Mouse (Mus musculus): ENCODE data around the gene Sycp3. TPM values are rescaled to one million over a fixed set of nuclear protein-coding genes. Genes with fewer than 3 reads are reported as not detected.

Gene Sycp3
- polyA plus RNA-seq, 1 experiment from 2014 or later = not detected

DNA sequence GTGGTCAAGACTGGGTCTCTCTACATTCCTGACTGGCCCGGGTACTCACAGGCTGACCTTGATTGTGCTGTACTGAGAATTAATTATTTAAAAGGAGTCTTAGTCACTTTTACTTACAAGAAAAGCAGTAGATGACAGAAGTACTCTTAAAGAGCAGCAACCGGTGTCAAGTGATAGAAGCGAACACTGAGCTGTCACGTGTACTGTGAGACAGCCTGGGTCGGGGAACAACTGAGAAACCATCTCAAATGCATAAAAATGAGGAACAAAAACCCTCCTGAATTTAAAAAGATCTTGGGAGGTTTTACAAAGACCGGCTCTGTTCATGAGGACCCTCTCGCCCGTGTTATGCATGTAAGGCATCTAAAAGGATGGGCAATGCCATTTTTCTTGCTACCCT is 33.3 kb downstream of the Sycp3 start:
- H3K36me3 ChIP-seq (ENCODE audit: control insufficient read depth, insufficient read depth, low read length) = no peaks in the 10 kb centered on the region
- WGBS = 81% methylated on average over 8 of the region's 8 CpGs
- no peak for DNase-seq (ENCODE audit: low spot score)
- no peaks in the 10 kb centered on the region for H3K4me1 ChIP-seq (replicated peaks; ENCODE audit: control insufficient read depth, insufficient read depth, low read length)
- H3K4me3 ChIP-seq (ENCODE audit: low read depth, low read length) = no peak overlapping the region
- H3K27me3 ChIP-seq (replicated peaks; ENCODE audit: control insufficient read depth, insufficient read depth, low read length) = no peaks in the 10 kb centered on the region
- H3K27ac ChIP-seq (ENCODE audit: low read depth, low read length) = no peak overlapping the region
- H3K9ac ChIP-seq (ENCODE audit: low read depth, low read length) = no peak overlapping the region
- no peak for ATAC-seq (replicated peaks; ENCODE audit: low FRiP score)
- H3K4me2 ChIP-seq = no peak overlapping the region
- H3K9me3 ChIP-seq (ENCODE audit: control insufficient read depth, low read length) = no peaks in the 10 kb centered on the region

DNA sequence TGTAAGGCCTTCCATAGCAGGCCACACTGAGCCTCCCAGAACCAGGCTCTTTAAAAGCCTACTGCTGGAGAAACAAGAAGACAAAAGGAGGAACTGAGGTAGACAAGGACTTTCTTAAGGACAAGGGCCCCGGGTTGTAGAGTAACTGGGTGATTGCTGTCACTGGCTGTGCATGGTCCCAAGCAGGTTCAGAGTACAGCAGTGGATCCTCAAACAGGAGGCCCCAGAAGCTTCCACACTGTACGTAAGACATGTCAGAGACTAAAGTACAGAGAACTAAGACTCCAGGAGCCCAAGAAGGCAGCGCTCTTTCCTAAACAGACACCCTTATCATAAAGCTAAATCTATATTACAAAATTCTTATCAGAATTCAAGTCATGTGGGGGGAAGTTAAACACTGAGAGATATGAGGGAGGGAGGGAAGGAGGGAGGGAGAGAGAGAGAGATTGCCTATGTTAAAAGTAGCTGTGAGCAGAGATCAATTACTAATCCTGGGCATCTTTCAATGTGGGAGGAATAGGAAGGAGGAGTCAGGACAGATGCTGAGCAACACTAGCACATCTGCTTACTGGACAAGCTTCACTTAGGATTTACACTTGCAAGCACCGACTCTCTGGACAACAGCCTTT is 35.7 kb downstream of the Sycp3 start:
- DNase-seq (ENCODE audit: low spot score) (no peak), ATAC-seq (replicated peaks; ENCODE audit: low FRiP score) (no peak)
- Histone ChIP-seq H3K4me2 (no peak overlapping the region), H3K27ac (ENCODE audit: low read depth, low read length) (no peak overlapping the region), H3K4me1 (replicated peaks; ENCODE audit: control insufficient read depth, insufficient read depth, low read length) (no peaks in the 10 kb centered on the region), H3K36me3 (ENCODE audit: control insufficient read depth, insufficient read depth, low read length) (no peaks in the 10 kb centered on the region), H3K4me3 (ENCODE audit: low read depth, low read length) (no peak overlapping the region), H3K27me3 (replicated peaks; ENCODE audit: control insufficient read depth, insufficient read depth, low read length) (no peaks in the 10 kb centered on the region), H3K9ac (ENCODE audit: low read depth, low read length) (no peak overlapping the region), H3K9me3 (ENCODE audit: control insufficient read depth, low read length) (no peaks in the 10 kb centered on the region)
- WGBS = 74% methylated on average over 4 of the region's 4 CpGs

DNA sequence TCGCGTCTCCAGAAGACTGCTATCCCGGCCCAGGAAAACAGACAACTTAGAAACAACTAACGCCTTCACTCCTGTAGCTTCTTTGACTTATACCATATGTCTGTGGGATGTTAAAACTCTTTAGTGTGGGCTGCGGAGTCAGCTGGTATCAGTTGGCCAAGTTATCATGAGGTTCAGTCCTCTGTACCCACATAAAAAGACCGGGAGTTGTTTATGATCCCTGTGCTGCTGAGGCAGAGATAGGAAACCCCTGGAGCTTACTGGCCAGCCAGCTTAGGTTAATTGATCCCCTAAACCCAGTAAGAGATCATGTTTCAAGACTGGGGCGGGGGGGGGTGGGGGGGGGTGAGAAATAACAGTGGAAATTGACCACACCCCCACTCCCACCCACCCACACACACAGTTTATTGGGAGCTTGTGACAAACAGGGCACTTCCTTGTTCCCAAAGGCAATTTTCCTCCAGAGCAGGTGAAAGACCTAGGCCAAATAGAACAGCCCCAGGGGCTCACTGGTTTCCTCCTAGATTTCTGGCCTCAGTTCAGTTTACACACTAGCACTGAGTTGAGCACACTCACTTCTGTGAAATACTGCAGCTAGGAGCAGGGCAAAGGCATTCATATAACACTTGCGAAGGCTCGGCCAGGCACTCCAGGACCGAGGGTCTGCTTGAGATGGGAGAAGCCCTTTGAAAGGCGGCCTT is 37.6 kb downstream of the Sycp3 start:
- no peak for ATAC-seq (replicated peaks; ENCODE audit: low FRiP score)
- no peak overlapping the region for H3K9ac ChIP-seq (ENCODE audit: low read depth, low read length)
- no peak for DNase-seq (ENCODE audit: low spot score)
- H3K27ac ChIP-seq (ENCODE audit: low read depth, low read length) = no peak overlapping the region
- H3K4me3 ChIP-seq (ENCODE audit: low read depth, low read length) = no peak overlapping the region
- WGBS = 55% methylated on average over 11 of the region's 11 CpGs
- H3K27me3 ChIP-seq (replicated peaks; ENCODE audit: control insufficient read depth, insufficient read depth, low read length) = no peaks in the 10 kb centered on the region
- no peaks in the 10 kb centered on the region for H3K9me3 ChIP-seq (ENCODE audit: control insufficient read depth, low read length)
- H3K4me1 ChIP-seq (replicated peaks; ENCODE audit: control insufficient read depth, insufficient read depth, low read length) = no peaks in the 10 kb centered on the region
- H3K4me2 ChIP-seq = no peak overlapping the region
- no peaks in the 10 kb centered on the region for H3K36me3 ChIP-seq (ENCODE audit: control insufficient read depth, insufficient read depth, low read length)

DNA sequence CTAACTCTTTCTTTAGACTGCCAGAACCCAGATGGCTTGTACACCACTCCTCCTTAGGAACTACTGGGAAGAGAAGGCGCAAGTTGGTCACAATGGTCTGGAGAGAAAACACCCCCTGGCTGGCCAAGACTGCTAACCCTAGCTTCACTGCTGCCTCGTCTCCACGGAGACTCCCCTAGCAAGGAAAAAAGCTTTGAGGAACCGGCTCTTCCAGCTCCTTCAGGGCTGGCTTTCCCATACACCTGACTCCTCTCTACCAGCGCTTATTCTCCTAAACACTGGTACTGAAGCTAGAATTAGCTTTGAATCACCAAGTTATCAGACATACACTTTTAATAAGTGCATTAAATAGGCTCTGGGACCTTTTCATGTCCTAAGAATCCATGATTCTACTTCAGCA is 40.6 kb downstream of the Sycp3 start:
- DNase-seq (ENCODE audit: low spot score) = no peak
- 73% methylated on average over 5 of the region's 5 CpGs for WGBS
- Histone ChIP-seq H3K4me1 (replicated peaks; ENCODE audit: control insufficient read depth, insufficient read depth, low read length) (no peaks in the 10 kb centered on the region), H3K27ac (ENCODE audit: low read depth, low read length) (no peak overlapping the region), H3K9ac (ENCODE audit: low read depth, low read length) (no peak overlapping the region), H3K27me3 (replicated peaks; ENCODE audit: control insufficient read depth, insufficient read depth, low read length) (no peaks in the 10 kb centered on the region), H3K4me2 (no peak overlapping the region), H3K36me3 (ENCODE audit: control insufficient read depth, insufficient read depth, low read length) (no peaks in the 10 kb centered on the region), H3K4me3 (ENCODE audit: low read depth, low read length) (no peak overlapping the region), H3K9me3 (ENCODE audit: control insufficient read depth, low read length) (no peaks in the 10 kb centered on the region)
- ATAC-seq (replicated peaks; ENCODE audit: low FRiP score) = no peak

DNA sequence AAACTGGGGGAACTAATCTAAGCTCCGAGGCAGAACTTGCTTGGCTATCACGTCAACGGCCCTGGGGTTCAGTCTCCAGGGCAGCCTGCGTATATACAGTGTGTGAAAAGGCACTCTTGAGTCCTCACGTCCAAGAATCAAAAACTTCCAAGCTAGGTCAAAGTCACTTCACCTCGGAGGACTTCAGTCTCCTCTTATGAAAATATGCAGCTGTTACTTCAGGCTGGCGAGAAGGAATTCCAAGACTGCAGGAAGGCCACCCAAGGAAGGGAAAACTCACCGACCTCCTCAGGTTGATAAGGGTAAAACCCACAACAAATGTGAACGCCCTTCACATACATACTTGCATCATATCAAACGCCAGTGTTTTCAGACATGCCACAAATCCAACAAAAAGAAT is 42.0 kb downstream of the Sycp3 start:
- Histone ChIP-seq H3K9ac (ENCODE audit: low read depth, low read length) (no peak overlapping the region), H3K36me3 (ENCODE audit: control insufficient read depth, insufficient read depth, low read length) (no peaks in the 10 kb centered on the region), H3K4me3 (ENCODE audit: low read depth, low read length) (no peak overlapping the region), H3K27ac (ENCODE audit: low read depth, low read length) (no peak overlapping the region), H3K27me3 (replicated peaks; ENCODE audit: control insufficient read depth, insufficient read depth, low read length) (no peaks in the 10 kb centered on the region), H3K4me1 (replicated peaks; ENCODE audit: control insufficient read depth, insufficient read depth, low read length) (no peaks in the 10 kb centered on the region), H3K9me3 (ENCODE audit: control insufficient read depth, low read length) (no peaks in the 10 kb centered on the region), H3K4me2 (no peak overlapping the region)
- 68% methylated on average over 10 of the region's 10 CpGs for WGBS
- DNase-seq (ENCODE audit: low spot score) (no peak), ATAC-seq (replicated peaks; ENCODE audit: low FRiP score) (no peak)

DNA sequence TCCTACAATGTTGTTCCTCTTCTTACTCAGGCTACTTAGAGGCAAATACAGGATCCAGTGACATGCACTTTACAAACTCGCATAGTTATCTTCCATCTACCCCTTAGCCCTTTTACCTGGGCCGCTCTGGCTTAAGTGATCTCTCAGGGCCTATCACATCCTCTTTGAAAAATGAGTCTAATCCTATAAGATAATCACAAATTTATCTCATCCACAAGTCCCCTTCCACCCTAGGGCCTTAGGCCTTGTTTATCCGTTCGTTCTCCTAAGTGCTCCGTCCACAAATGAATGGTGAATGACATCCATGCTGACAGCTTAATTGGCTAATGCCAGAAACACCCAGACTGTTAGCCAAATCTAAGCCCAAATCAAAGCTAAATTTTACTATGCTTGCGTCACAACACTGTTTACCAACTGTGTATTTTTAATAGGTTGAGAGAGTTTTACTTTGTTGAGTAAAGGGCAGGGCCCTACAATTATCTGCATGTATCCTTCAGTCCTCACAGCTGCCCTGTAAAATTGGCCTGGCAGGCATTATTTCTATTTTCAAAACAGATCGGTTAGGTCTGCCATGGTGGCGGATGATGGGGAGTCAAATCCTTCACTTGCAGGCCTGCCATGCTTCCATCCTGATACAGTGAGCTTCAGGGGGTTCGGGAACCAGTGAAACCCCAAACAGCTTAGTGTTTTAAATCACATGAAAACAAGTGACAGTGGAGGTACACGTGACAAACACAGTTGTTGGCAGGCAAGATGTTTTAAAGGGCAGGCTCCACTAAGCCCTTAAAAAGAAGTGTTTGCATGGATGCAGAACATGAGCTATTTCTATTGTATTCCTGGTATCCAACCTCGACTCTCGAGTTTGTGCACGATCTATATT is 42.8 kb downstream of the Sycp3 start:
- no peak overlapping the region for H3K4me2 ChIP-seq
- no peaks in the 10 kb centered on the region for H3K9me3 ChIP-seq (ENCODE audit: control insufficient read depth, low read length)
- no peaks in the 10 kb centered on the region for H3K4me1 ChIP-seq (replicated peaks; ENCODE audit: control insufficient read depth, insufficient read depth, low read length)
- H3K9ac ChIP-seq (ENCODE audit: low read depth, low read length) = no peak overlapping the region
- no peak overlapping the region for H3K27ac ChIP-seq (ENCODE audit: low read depth, low read length)
- ATAC-seq (replicated peaks; ENCODE audit: low FRiP score) (no peak), DNase-seq (ENCODE audit: low spot score) (no peak)
- H3K27me3 ChIP-seq (replicated peaks; ENCODE audit: control insufficient read depth, insufficient read depth, low read length) = no peaks in the 10 kb centered on the region
- 79% methylated on average over 13 of the region's 13 CpGs for WGBS
- no peaks in the 10 kb centered on the region for H3K36me3 ChIP-seq (ENCODE audit: control insufficient read depth, insufficient read depth, low read length)
- no peak overlapping the region for H3K4me3 ChIP-seq (ENCODE audit: low read depth, low read length)

DNA sequence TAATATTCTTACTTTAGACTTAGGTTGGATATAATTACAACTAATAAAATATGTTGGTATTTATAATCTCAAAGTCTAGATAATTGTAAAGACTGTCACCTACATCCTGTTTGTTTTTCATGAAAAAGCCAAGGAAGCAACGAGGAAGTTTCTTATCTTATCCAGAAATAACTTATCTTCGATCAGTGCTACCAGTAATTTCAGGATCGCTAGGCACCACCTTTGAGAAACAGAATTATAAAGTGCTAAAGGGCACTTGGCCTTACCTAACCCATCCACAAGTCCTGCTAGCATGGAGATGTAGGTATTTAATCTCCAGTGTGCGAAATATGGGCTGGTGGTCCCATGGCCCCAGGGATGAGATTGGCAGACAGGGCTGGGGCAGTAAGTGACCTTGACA is 43.5 kb downstream of the Sycp3 start:
- Histone ChIP-seq H3K4me2 (peak overlapping the region; percentile 81), H3K9ac (ENCODE audit: low read depth, low read length) (peak overlapping the region; percentile 79), H3K27me3 (replicated peaks; ENCODE audit: control insufficient read depth, insufficient read depth, low read length) (no peaks in the 10 kb centered on the region), H3K9me3 (ENCODE audit: control insufficient read depth, low read length) (no peaks in the 10 kb centered on the region), H3K27ac (ENCODE audit: low read depth, low read length) (no peak overlapping the region), H3K36me3 (ENCODE audit: control insufficient read depth, insufficient read depth, low read length) (no peaks in the 10 kb centered on the region), H3K4me3 (ENCODE audit: low read depth, low read length) (peak overlapping the region; percentile 66), H3K4me1 (replicated peaks; ENCODE audit: control insufficient read depth, insufficient read depth, low read length) (no peaks in the 10 kb centered on the region)
- DNase-seq (ENCODE audit: low spot score) (no peak), ATAC-seq (replicated peaks; ENCODE audit: low FRiP score) (no peak)
- WGBS = 45% methylated on average over 4 of the region's 4 CpGs

DNA sequence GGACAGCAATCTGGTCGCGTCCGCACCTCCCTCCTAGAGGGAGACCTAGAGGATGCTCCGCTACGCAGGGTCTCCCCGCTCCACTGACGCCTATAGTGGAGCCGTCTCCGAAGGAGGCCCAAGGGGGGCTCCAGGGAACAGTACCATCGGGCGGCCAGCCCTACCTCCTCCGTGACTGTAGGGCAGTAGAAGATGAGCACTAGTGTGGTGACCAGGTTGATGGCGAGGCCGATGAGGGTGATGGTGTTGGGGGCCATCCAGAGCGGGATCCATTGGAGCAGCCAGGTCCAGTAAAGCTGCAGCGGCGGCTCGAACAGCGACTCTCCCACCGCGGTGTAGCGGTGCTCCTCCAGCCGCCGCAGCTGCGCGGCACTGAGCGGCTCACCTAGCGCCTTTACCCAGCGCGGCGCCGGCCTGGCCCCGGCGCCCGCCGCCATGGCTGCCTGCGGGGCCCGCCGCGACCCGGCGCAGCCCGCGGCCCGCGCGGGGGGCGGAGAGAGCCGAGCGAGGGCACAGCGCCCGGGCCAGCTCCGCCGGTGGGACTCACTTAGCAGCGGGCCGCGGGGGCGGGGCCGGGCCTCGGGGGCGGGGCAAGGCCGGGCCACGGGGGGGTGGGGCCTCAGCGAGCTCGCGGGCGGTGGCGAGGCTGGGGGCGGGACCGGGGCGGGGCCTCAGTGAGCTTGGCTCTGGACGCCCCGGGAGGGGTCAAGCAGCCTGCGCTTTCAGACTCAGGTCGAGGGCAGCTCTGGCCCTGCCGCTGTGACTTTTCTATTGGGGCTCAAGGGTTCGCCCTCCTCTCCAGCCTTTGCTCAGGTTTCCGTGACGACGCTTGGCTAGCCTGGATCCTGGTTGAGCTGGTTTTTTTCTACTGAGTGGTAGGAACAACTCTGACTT is 44.3 kb downstream of the Sycp3 start, which contains the start of gene Chpt1:
Chpt1 (minus strand) TSS at position 653 of the 894 bp plus-strand sequence.
- no peaks in the 10 kb centered on the region for H3K36me3 ChIP-seq (ENCODE audit: control insufficient read depth, insufficient read depth, low read length)
- no peaks in the 10 kb centered on the region for H3K27me3 ChIP-seq (replicated peaks; ENCODE audit: control insufficient read depth, insufficient read depth, low read length)
- ATAC-seq (replicated peaks; ENCODE audit: low FRiP score) (peak; percentile 98), DNase-seq (ENCODE audit: low spot score) (peak; percentile 89)
- H3K9ac ChIP-seq (ENCODE audit: low read depth, low read length) = peak within 1 kb of the TSS; percentile 79
- WGBS = under 1% methylated on average over 56 of the region's 80 CpGs
- H3K4me2 ChIP-seq = peak within 1 kb of the TSS; percentile 81
- H3K27ac ChIP-seq (ENCODE audit: low read depth, low read length) = no peak within 1 kb of the TSS
- H3K4me1 ChIP-seq (replicated peaks; ENCODE audit: control insufficient read depth, insufficient read depth, low read length) = no peaks in the 10 kb centered on the region
- H3K4me3 ChIP-seq (ENCODE audit: low read depth, low read length) = peak within 1 kb of the TSS; percentile 66
- H3K9me3 ChIP-seq (ENCODE audit: control insufficient read depth, low read length) = no peaks in the 10 kb centered on the region

All from liver, embryonic 11.5 days (tissue).